Mouse (Mus musculus): ENCODE results near the gene Tbcd. TPM values are rescaled to one million over a fixed set of nuclear protein-coding genes. Genes with fewer than 3 reads are reported as not detected.

Tbcd gene
- total and polyA plus RNA-seq, 3 experiments: 62.1 to 86.7 (median 70.4) TPM

DNA sequence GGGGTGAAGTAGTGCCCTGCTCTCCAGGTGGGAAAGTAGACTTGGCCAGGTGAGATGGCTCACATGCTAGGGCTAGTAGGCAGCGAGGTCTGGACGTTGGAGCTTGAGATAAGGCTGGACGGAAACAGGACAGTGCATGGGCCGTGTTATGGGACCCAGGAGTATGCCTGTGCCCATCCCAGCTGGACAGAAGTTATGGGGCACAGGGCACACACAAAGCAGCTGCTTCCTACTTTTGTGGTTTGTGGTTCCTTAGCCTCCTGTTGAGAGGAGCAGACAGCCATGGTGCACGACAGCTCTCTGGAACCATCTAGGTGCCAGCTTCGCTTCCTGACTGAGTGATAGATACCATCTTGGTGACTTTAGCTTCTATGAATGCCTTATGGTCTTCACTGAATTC is 153.9 kb downstream of the Tbcd start:
- peaks cover 0 to 10% of the 10 kb centered on the region in 2 experiments; a peak in 2 of 4 replicates for H3K4me1 ChIP-seq (ENCODE audit: control insufficient read depth in 1 of 2, insufficient read depth in 2 of 2)
- no peaks in the 10 kb centered on the region for H3K27me3 ChIP-seq (replicated peaks)
- no peak overlapping the region for H3K4me2 ChIP-seq (ENCODE audit: insufficient read depth, low read depth, poor library complexity, severe bottlenecking)
- H3K27ac ChIP-seq (ENCODE audit: insufficient read depth, low read depth): no peak overlapping the region
- H3K9ac ChIP-seq (ENCODE audit: insufficient read depth, low read depth): no peak overlapping the region
- H3K36me3 ChIP-seq (replicated peaks in 1 of 2; ENCODE audit: control insufficient read depth in 1 of 2, insufficient read depth in 1 of 2, low read length in 1 of 2): peaks cover 62 to 91% of the 10 kb centered on the region in 2 experiments
- no peak overlapping the region for H3K4me3 ChIP-seq (replicated peaks in 1 of 3; ENCODE audit: low read depth in 2 of 3, low read length in 2 of 3, poor library complexity in 1 of 3)
- DNase-seq (ENCODE audit: extremely low read depth): no peak
- no peaks in the 10 kb centered on the region for H3K79me2 ChIP-seq (replicated peaks; ENCODE audit: control insufficient read depth, extremely low read depth, insufficient read depth, poor library complexity, severe bottlenecking)
- TF ChIP-seq GABPA (IDR thresholded peaks at IDR 0.05; ENCODE audit: insufficient replicate concordance, low read depth, low read length): no peak
- TF ChIP-seq JUN (IDR thresholded peaks at IDR 0.05; ENCODE audit: insufficient read depth, low read depth, low read length): no peak
- TF ChIP-seq CHD2 (IDR thresholded peaks at IDR 0.05; ENCODE audit: low read length): no peak
- TF ChIP-seq ZKSCAN1 (IDR thresholded peaks at IDR 0.05; ENCODE audit: borderline replicate concordance, low read depth, low read length): no peak
- TF ChIP-seq ZC3H11A (IDR thresholded peaks at IDR 0.05; ENCODE audit: low read depth, low read length): no peak
- TF ChIP-seq POLR2AphosphoS2 (IDR thresholded peaks at IDR 0.05; ENCODE audit: low read depth, low read length): no peak
- TF ChIP-seq EP300 (IDR thresholded peaks at IDR 0.05; ENCODE audit: low read length): no peak
- no peak for TF ChIP-seq KAT2A (IDR thresholded peaks at IDR 0.05; ENCODE audit: insufficient replicate concordance, low read length)
- TF ChIP-seq USF1 (IDR thresholded peaks at IDR 0.05; ENCODE audit: low read depth, low read length): no peak
- TF ChIP-seq SIN3A (IDR thresholded peaks at IDR 0.05; ENCODE audit: low read length): no peak
- TF ChIP-seq NELFE (IDR thresholded peaks at IDR 0.05; ENCODE audit: low read depth, low read length): no peak
- no peak for TF ChIP-seq HCFC1 (IDR thresholded peaks at IDR 0.05; ENCODE audit: low read depth, low read length)
- TF ChIP-seq MYC (IDR thresholded peaks at IDR 0.05; ENCODE audit: low read depth, low read length): no peak
- TF ChIP-seq CHD1 (IDR thresholded peaks at IDR 0.05; ENCODE audit: low read depth, low read length): no peak
- no peak for TF ChIP-seq IRF4 (IDR thresholded peaks at IDR 0.05; ENCODE audit: low read depth, low read length)
- in situ Hi-C loops (cut with MboI; ENCODE audit: low pct_ligation_motif_present, low pct_unique_long_range_greater_than_20kb, low sequenced_read_pairs): no loop called here
- dilution Hi-C loops (cut with MboI; ENCODE audit: extremely low pct_ligation_motif_present, extremely low pct_unique_long_range_greater_than_20kb, low sequenced_read_pairs): no loop called here
- H3K9me3 ChIP-seq (replicated peaks; ENCODE audit: low read length): no peaks in the 10 kb centered on the region

DNA sequence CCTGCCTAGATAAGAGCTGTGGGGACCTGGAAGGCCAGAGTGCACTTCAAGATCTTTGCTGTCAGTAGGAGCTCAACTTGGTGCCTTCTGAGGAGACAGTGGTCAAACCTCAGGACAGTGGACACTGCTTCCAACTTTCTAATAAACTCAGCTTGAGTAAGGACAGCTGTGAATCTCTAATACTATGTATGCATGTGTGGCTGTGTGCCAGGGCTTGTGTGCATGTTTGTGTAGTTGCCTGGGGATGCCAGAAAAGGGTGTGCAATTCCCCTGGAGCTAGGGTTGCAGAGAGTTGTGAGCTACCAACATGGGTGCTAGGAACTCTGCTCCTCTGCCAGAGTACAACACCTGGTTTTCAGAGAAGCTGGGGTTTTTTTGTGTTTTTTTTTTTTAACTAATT is 159.2 kb downstream of the Tbcd start:
- in situ Hi-C loops (cut with MboI; ENCODE audit: low pct_ligation_motif_present, low pct_unique_long_range_greater_than_20kb, low sequenced_read_pairs): no loop called here
- peaks cover 55 to 73% of the 10 kb centered on the region in 2 experiments for H3K36me3 ChIP-seq (replicated peaks in 1 of 2; ENCODE audit: control insufficient read depth in 1 of 2, insufficient read depth in 1 of 2, low read length in 1 of 2)
- peaks cover 6% of the 10 kb centered on the region for H3K9me3 ChIP-seq (replicated peaks; ENCODE audit: low read length)
- TF ChIP-seq MEF2A (IDR thresholded peaks at IDR 0.05; ENCODE audit: borderline replicate concordance, low read depth, low read length) (no peak), MAFK (IDR thresholded peaks at IDR 0.05; ENCODE audit: insufficient replicate concordance, low read length) (no peak), ZMIZ1 (IDR thresholded peaks at IDR 0.05; ENCODE audit: low read depth, low read length) (no peak), USF1 (IDR thresholded peaks at IDR 0.05; ENCODE audit: low read depth, low read length) (no peak), UBTF (IDR thresholded peaks at IDR 0.05; ENCODE audit: low read depth, low read length) (no peak), CHD2 (IDR thresholded peaks at IDR 0.05; ENCODE audit: low read length) (no peak), PAX5 (IDR thresholded peaks at IDR 0.05; ENCODE audit: low read length) (no peak), RCOR1 (conservative IDR thresholded peaks at IDR 0.05; ENCODE audit: low read depth, low read length) (no peak), BHLHE40 (IDR thresholded peaks at IDR 0.05; ENCODE audit: low read depth, low read length) (no peak), EP300 (IDR thresholded peaks at IDR 0.05; ENCODE audit: low read length) (no peak), JUN (IDR thresholded peaks at IDR 0.05; ENCODE audit: insufficient read depth, low read depth, low read length) (no peak), USF2 (conservative IDR thresholded peaks at IDR 0.05; ENCODE audit: low read depth, low read length) (no peak), POLR2A (IDR thresholded peaks at IDR 0.05; ENCODE audit: low read depth, low read length) (no peak), ZKSCAN1 (IDR thresholded peaks at IDR 0.05; ENCODE audit: borderline replicate concordance, low read depth, low read length) (no peak), CHD1 (IDR thresholded peaks at IDR 0.05; ENCODE audit: low read depth, low read length) (no peak), KAT2A (IDR thresholded peaks at IDR 0.05; ENCODE audit: insufficient replicate concordance, low read length) (no peak), IRF4 (IDR thresholded peaks at IDR 0.05; ENCODE audit: low read depth, low read length) (no peak), E2F4 (IDR thresholded peaks at IDR 0.05; ENCODE audit: insufficient replicate concordance, low read depth, low read length) (no peak)
- H3K9ac ChIP-seq (ENCODE audit: insufficient read depth, low read depth): no peak overlapping the region
- H3K4me1 ChIP-seq (ENCODE audit: control insufficient read depth in 1 of 2, insufficient read depth in 2 of 2): no peaks in the 10 kb centered on the region
- DNase-seq (ENCODE audit: extremely low read depth): no peak
- no peaks in the 10 kb centered on the region for H3K79me2 ChIP-seq (replicated peaks; ENCODE audit: control insufficient read depth, extremely low read depth, insufficient read depth, poor library complexity, severe bottlenecking)
- dilution Hi-C loops (cut with MboI; ENCODE audit: extremely low pct_ligation_motif_present, extremely low pct_unique_long_range_greater_than_20kb, low sequenced_read_pairs): no loop called here
- H3K4me2 ChIP-seq (ENCODE audit: insufficient read depth, low read depth, poor library complexity, severe bottlenecking): no peak overlapping the region
- no peaks in the 10 kb centered on the region for H3K27me3 ChIP-seq (replicated peaks)
- no peak overlapping the region for H3K27ac ChIP-seq (ENCODE audit: insufficient read depth, low read depth)
- H3K4me3 ChIP-seq (replicated peaks in 1 of 3; ENCODE audit: low read depth in 2 of 3, low read length in 2 of 3, poor library complexity in 1 of 3): no peak overlapping the region

All from CH12.LX (cell line).